Mouse (Mus musculus): ENCODE data around the gene Tmprss9. TPM values are rescaled to one million over a fixed set of nuclear protein-coding genes. Genes with fewer than 3 reads are reported as not detected.

The Tmprss9 gene
- total and polyA plus RNA-seq, 3 experiments: 0.04 TPM; not detected in 2

DNA sequence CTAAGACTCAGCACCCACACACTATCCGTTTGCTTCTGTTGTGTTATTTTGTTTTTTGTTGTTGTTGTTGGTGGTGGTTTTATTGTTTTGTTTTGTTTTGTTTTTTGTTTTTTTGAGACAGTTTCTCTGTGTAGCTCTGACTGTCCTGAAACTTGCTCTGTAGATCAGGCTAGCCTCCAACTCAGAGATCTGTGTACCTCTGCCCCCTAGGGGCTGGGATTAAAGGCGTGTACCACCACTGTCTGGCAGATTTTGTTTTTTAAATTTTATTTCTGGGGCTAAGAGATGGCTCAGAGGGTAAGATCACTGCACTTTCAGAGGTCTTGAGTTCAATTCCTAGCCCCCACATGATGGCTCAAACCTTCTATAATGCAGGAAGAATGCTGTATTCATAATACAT, 9.3 kb downstream of the Tmprss9 start:
- Histone ChIP-seq H3K9me3 (replicated peaks; ENCODE audit: low read length) (no peaks in the 10 kb centered on the region), H3K27me3 (replicated peaks) (peaks cover 43% of the 10 kb centered on the region), H3K4me3 (replicated peaks in 1 of 3; ENCODE audit: low read depth in 2 of 3, low read length in 2 of 3, poor library complexity in 1 of 3) (no peak overlapping the region), H3K4me1 (ENCODE audit: control insufficient read depth in 1 of 2, insufficient read depth in 2 of 2) (peaks cover 6% of the 10 kb centered on the region in 2 experiments), H3K79me2 (replicated peaks; ENCODE audit: control insufficient read depth, extremely low read depth, insufficient read depth, poor library complexity, severe bottlenecking) (no peaks in the 10 kb centered on the region), H3K27ac (ENCODE audit: insufficient read depth, low read depth) (no peak overlapping the region), H3K9ac (ENCODE audit: insufficient read depth, low read depth) (no peak overlapping the region), H3K4me2 (ENCODE audit: insufficient read depth, low read depth, poor library complexity, severe bottlenecking) (no peak overlapping the region), H3K36me3 (replicated peaks in 1 of 2; ENCODE audit: control insufficient read depth in 1 of 2, insufficient read depth in 1 of 2, low read length in 1 of 2) (no peaks in the 10 kb centered on the region)
- TF ChIP-seq MYC (IDR thresholded peaks at IDR 0.05; ENCODE audit: low read depth, low read length) (no peak), CTCF (conservative IDR thresholded peaks at IDR 0.05 in 1 of 2, IDR thresholded peaks at IDR 0.05 in 1 of 2; ENCODE audit: low read depth in 2 of 2, low read length in 2 of 2) (peak in 1 of 2 experiments; percentile 38; a peak in 2 of 4 replicates)
- peak; percentile 34 for DNase-seq (ENCODE audit: extremely low read depth)
- dilution Hi-C loops (cut with MboI; ENCODE audit: extremely low pct_ligation_motif_present, extremely low pct_unique_long_range_greater_than_20kb, low sequenced_read_pairs) (no loop called here), in situ Hi-C loops (cut with MboI; ENCODE audit: low pct_ligation_motif_present, low pct_unique_long_range_greater_than_20kb, low sequenced_read_pairs) (no loop called here)

DNA sequence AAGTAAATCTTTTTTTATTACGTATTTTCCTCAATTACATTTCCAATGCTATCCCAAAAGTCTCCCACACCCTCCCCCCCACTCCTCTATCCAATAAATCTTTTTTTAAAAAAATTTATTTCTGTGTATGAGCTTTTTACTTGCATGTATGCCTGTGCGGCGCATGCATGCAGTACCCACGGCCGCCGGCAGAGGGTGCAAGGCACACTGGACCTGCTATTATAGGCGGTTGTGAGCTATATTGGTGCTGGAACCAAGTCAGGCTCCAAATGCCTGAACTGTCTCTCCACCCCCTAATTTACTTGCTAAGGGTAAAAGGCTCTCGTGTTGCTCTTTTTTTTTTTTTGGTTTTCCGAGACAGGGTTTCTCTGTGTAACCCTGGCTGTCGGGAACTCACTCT, 9.7 kb downstream of the Tmprss9 start:
- no peak for TF ChIP-seq JUN (IDR thresholded peaks at IDR 0.05; ENCODE audit: insufficient read depth, low read depth, low read length)
- no peak for TF ChIP-seq GABPA (IDR thresholded peaks at IDR 0.05; ENCODE audit: insufficient replicate concordance, low read depth, low read length)
- no peak for TF ChIP-seq MYC (IDR thresholded peaks at IDR 0.05; ENCODE audit: low read depth, low read length)
- no peak for TF ChIP-seq JUND (conservative IDR thresholded peaks at IDR 0.05; ENCODE audit: low read depth, low read length)
- no peak for TF ChIP-seq MAX (IDR thresholded peaks at IDR 0.05; ENCODE audit: low read length)
- no peak for TF ChIP-seq TCF12 (IDR thresholded peaks at IDR 0.05; ENCODE audit: low read depth, low read length)
- no peak for TF ChIP-seq USF2 (conservative IDR thresholded peaks at IDR 0.05; ENCODE audit: low read depth, low read length)
- TF ChIP-seq RAD21 (IDR thresholded peaks at IDR 0.05; ENCODE audit: low read depth, low read length): peak; percentile 55
- TF ChIP-seq PAX5 (IDR thresholded peaks at IDR 0.05; ENCODE audit: low read length): no peak
- no peak for TF ChIP-seq BHLHE40 (IDR thresholded peaks at IDR 0.05; ENCODE audit: low read depth, low read length)
- TF ChIP-seq IRF4 (IDR thresholded peaks at IDR 0.05; ENCODE audit: low read depth, low read length): no peak
- no peak for TF ChIP-seq HCFC1 (IDR thresholded peaks at IDR 0.05; ENCODE audit: low read depth, low read length)
- no peak for TF ChIP-seq NELFE (IDR thresholded peaks at IDR 0.05; ENCODE audit: low read depth, low read length)
- TF ChIP-seq SMC3 (IDR thresholded peaks at IDR 0.05; ENCODE audit: low read depth, low read length): peak; percentile 91
- TF ChIP-seq CHD1 (IDR thresholded peaks at IDR 0.05; ENCODE audit: low read depth, low read length): no peak
- no peak for TF ChIP-seq SIN3A (IDR thresholded peaks at IDR 0.05; ENCODE audit: low read length)
- peak; percentile 66 to 85; a peak in 3 of 4 replicates for TF ChIP-seq CTCF (conservative IDR thresholded peaks at IDR 0.05 in 1 of 2, IDR thresholded peaks at IDR 0.05 in 1 of 2; ENCODE audit: low read depth in 2 of 2, low read length in 2 of 2)
- Histone ChIP-seq H3K36me3 (replicated peaks in 1 of 2; ENCODE audit: control insufficient read depth in 1 of 2, insufficient read depth in 1 of 2, low read length in 1 of 2) (no peaks in the 10 kb centered on the region), H3K79me2 (replicated peaks; ENCODE audit: control insufficient read depth, extremely low read depth, insufficient read depth, poor library complexity, severe bottlenecking) (no peaks in the 10 kb centered on the region), H3K4me1 (ENCODE audit: control insufficient read depth in 1 of 2, insufficient read depth in 2 of 2) (peaks cover 6% of the 10 kb centered on the region in 2 experiments), H3K27ac (ENCODE audit: insufficient read depth, low read depth) (no peak overlapping the region), H3K4me3 (replicated peaks in 1 of 3; ENCODE audit: low read depth in 2 of 3, low read length in 2 of 3, poor library complexity in 1 of 3) (no peak overlapping the region), H3K4me2 (ENCODE audit: insufficient read depth, low read depth, poor library complexity, severe bottlenecking) (no peak overlapping the region), H3K9me3 (replicated peaks; ENCODE audit: low read length) (no peaks in the 10 kb centered on the region), H3K9ac (ENCODE audit: insufficient read depth, low read depth) (no peak overlapping the region), H3K27me3 (replicated peaks) (peaks cover 44% of the 10 kb centered on the region)
- peak; percentile 59 for DNase-seq (ENCODE audit: extremely low read depth)
- in situ Hi-C loops (cut with MboI; ENCODE audit: low pct_ligation_motif_present, low pct_unique_long_range_greater_than_20kb, low sequenced_read_pairs): no loop called here
- dilution Hi-C loops (cut with MboI; ENCODE audit: extremely low pct_ligation_motif_present, extremely low pct_unique_long_range_greater_than_20kb, low sequenced_read_pairs): no loop called here

Data from CH12.LX (cell line).